Mouse (Mus musculus) lung, postnatal 0 days (tissue): Measurements from ENCODE around the gene Cbl. TPM values are rescaled to one million over a fixed set of nuclear protein-coding genes. Genes with fewer than 3 reads are reported as not detected.
A peak's percentile ranks its signal among the peaks of the same experiment; 100 is the strongest.

ENCODE experiments used
- ATAC-seq: fragments of 200-750 bp; cut with Nextera tagmentation; 2 replicates; pipeline ENCODE4 v1.8.0; 2017; ENCODE audit warnings: moderate library complexity
- DNase-seq: peaks from one replicate; pipeline ENCODE4 v3.0.0-alpha.2; 2016; ENCODE audit warnings: low spot score
- H3K27ac ChIP-seq: fragments of 300-500 bp; sonication (generic); 2 replicates; pipeline ENCODE4 v1.5.1; 2014; ENCODE audit warnings: antibody characterized with exemption, mild to moderate bottlenecking, low read length, mixed read lengths
- H3K27me3 ChIP-seq: fragments of 300-500 bp; sonication (generic); replicated peaks from 2 replicates; pipeline ENCODE4 v1.6.1; 2014; ENCODE audit warnings: low read length, mixed read lengths; ENCODE audit not compliant: insufficient read depth
- H3K36me3 ChIP-seq: fragments of 300-500 bp; sonication (generic); 2 replicates; pipeline ENCODE4 v1.6.1; 2014; ENCODE audit warnings: low read length, mixed read lengths; ENCODE audit not compliant: insufficient read depth
- H3K4me1 ChIP-seq: fragments of 300-500 bp; sonication (generic); 2 replicates; pipeline ENCODE4 v1.6.1; 2014; ENCODE audit warnings: antibody characterized with exemption, low read depth, low read length, mixed read lengths; ENCODE audit not compliant: insufficient read depth
- H3K4me2 ChIP-seq: fragments of 300-500 bp; sonication (generic); replicated peaks from 2 replicates; pipeline ENCODE4 v1.6.1; 2014; ENCODE audit warnings: low read depth, mild to moderate bottlenecking, low read length, moderate library complexity, mixed read lengths
- H3K4me3 ChIP-seq: fragments of 300-500 bp; sonication (generic); 2 replicates; pipeline ENCODE4 v1.5.1; 2014; ENCODE audit warnings: low read depth, low read length
- H3K9ac ChIP-seq: fragments of 300-500 bp; sonication (generic); replicated peaks from 2 replicates; pipeline ENCODE4 v1.6.1; 2014; ENCODE audit warnings: low read depth, mild to moderate bottlenecking
- H3K9me3 ChIP-seq: fragments of 300-500 bp; sonication (generic); 2 replicates; pipeline ENCODE4 v1.6.1; 2016; ENCODE audit warnings: low read length, mixed read lengths
- CTCF ChIP-seq: IDR thresholded peaks from 2 replicates; pipeline ENCODE4 v1.5.1; 2016; ENCODE audit warnings: antibody characterized with exemption, mild to moderate bottlenecking
- EP300 ChIP-seq: IDR thresholded peaks from 2 replicates; pipeline ENCODE4 v1.6.1; 2016; ENCODE audit warnings: antibody characterized with exemption, mild to moderate bottlenecking, control low read depth
- WGBS: fragments of 180-500 bp; shearing (Covaris S2); extraction: QIAGEN DNeasy Blood & Tissue Kit; methylation state at CpG from one replicate; pipeline ENCODE4 v1.1.7; 2014; 5-methylcytosine and 5-hydroxymethylcytosine counted together
- polyA plus RNA-seq: library from polyadenylated mRNA; unstranded; fragments of >200 nt; fragmentation: Nextera tagmentation; extraction: Ambion mirVana; gene quantifications from 2 replicates; pipeline ENCODE4 v1.2.1, GENCODE M21; 2015

Gene Cbl
- polyA plus RNA-seq = 6.8 and 9.3 TPM in 2 replicates

DNA sequence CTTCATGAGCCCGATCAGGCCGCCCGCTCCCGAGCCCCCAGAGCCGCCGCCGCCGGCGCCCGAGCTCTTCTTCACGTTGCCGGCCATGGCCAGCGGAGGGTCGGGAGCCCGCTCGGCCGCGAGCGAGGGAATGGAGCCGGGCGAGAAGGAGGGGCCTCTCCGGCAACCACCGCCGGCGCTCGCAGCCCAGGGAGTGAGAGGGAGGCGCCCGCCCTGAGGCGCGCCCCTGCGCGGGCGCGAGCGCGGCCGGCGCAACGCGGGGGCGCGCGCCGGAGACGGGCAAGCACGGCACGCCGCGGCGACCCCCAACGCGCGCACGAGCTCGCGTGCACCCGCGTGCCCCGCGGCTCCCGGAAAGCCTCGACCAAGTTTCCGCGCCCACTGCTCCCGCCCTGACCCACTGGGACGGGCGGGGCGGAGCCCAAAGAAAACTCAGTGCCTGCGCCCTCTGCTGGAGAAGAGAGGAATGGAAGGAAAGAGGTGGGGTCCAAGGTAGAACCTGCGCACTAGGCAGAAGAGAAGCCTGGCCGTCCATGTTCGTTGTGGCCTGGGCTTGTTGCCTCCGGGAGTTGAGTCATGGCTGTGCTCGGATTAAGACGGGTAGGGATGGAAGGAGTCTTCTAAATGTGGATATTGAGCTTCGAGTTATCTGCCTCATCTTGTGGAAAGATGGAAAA lies at the start of gene Cbl:
Gene Cbl (minus strand): TSS at position 248 of the 677 bp plus-strand sequence.
- H3K9ac ChIP-seq = peak within 1 kb of the TSS; percentile 85
- peak; percentile 96 for ATAC-seq
- peak within 1 kb of the TSS; percentile 73 for H3K4me2 ChIP-seq
- H3K27ac ChIP-seq = peak within 1 kb of the TSS; percentile 90
- 2% methylated on average over 54 of the region's 76 CpGs for WGBS
- H3K4me3 ChIP-seq = peak within 1 kb of the TSS; percentile 94
- peak; percentile 98 for DNase-seq
- TF ChIP-seq CTCF (peak; percentile 98), EP300 (0 out of 2 replicates have a peak, but pooled peaks have one; percentile 13)
- H3K27me3 ChIP-seq = no peaks in the 10 kb centered on the region
- H3K9me3 ChIP-seq = no peaks in the 10 kb centered on the region
- H3K4me1 ChIP-seq = 0 out of 2 replicates have a peak, but pooled peaks cover 6% of the 10 kb centered on the region
- H3K36me3 ChIP-seq = no peaks in the 10 kb centered on the region

DNA sequence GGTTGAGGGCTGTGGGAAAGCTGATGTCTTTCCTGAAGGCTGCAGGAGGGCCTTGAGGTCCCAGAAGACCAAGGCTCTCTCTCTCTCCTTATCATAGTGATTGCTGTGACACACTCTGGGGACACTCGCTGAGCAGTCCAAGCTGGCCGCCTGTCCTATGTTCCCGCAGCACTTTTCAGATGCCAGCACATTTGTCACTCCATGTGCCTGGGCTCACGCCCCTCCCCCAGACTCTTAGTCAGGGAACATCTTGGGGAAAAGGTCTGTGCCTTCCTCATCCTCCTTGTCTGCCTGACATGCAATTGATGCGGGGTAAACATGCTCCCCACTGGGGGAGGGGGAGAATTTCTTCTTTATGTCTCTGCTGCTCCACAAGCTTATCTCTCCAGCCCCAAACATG lies 49.3 kb upstream of the Cbl start:
- no peaks in the 10 kb centered on the region for H3K36me3 ChIP-seq
- H3K4me1 ChIP-seq = peaks cover 11% of the 10 kb centered on the region; the same call in 1 of the 2 replicates
- no peaks in the 10 kb centered on the region for H3K9me3 ChIP-seq
- ATAC-seq (no peak), DNase-seq (no peak)
- peaks cover 12% of the 10 kb centered on the region for H3K27me3 ChIP-seq
- H3K9ac ChIP-seq = no peak overlapping the region
- H3K4me3 ChIP-seq = no peak overlapping the region
- no peak for TF ChIP-seq CTCF
- TF ChIP-seq EP300 = no peak
- 52% methylated on average over 5 of the region's 5 CpGs for WGBS
- no peak overlapping the region for H3K27ac ChIP-seq
- H3K4me2 ChIP-seq = no peak overlapping the region

DNA sequence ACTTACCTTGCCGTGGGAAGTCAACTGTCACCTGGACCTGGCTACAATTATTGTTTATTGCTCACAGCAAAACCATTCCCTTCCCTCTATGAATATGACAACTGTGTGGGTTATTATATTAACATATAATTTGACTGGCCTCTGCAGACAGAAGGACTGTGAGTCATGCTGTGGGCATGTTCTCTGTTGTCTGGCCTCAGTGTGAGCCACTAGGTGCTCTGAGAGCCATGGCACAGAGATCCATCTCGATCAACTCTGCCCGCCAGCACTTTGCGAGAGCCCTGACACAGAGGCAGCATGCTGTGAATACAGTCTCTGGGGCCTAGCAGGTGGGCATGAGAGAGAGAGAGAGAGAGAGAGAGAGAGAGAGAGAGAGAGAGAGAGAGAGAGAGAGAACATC lies 36.1 kb upstream of the Cbl start:
- Histone ChIP-seq H3K4me1 (peaks cover 7% of the 10 kb centered on the region; the same call in 1 of the 2 replicates), H3K9me3 (no peaks in the 10 kb centered on the region), H3K36me3 (no peaks in the 10 kb centered on the region), H3K4me2 (no peak overlapping the region), H3K4me3 (no peak overlapping the region), H3K27me3 (no peaks in the 10 kb centered on the region), H3K9ac (no peak overlapping the region), H3K27ac (no peak overlapping the region)
- DNase-seq (no peak), ATAC-seq (no peak)
- no peak for TF ChIP-seq CTCF
- TF ChIP-seq EP300 = no peak
- WGBS = 85% methylated on average over 4 of the region's 4 CpGs

DNA sequence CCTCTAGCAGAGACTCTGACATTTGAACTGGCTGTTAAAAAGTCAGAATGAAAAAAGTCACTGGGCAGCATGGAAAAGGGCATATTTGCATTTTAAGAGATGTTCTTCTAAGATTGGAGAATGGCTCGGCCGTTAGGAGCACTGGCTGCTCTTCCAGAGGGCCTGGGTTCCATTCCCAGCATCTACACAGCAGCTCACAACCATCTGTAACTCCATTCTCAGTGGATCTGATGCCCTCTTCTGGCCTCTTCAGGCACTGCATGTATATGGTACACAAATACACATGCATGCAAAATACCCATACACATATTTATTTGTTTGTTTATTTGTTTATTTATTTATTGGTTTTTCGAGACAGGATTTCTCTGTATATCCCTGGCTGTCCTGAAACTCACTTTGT lies 35.2 kb upstream of the Cbl start:
- Histone ChIP-seq H3K4me1 (peaks cover 7% of the 10 kb centered on the region; the same call in 1 of the 2 replicates), H3K9me3 (no peaks in the 10 kb centered on the region), H3K27ac (no peak overlapping the region), H3K36me3 (no peaks in the 10 kb centered on the region), H3K4me3 (no peak overlapping the region), H3K9ac (no peak overlapping the region), H3K27me3 (no peaks in the 10 kb centered on the region), H3K4me2 (no peak overlapping the region)
- TF ChIP-seq EP300 = no peak
- TF ChIP-seq CTCF = peak; percentile 71
- 71% methylated on average over 3 of the region's 3 CpGs for WGBS
- DNase-seq (no peak), ATAC-seq (no peak)

DNA sequence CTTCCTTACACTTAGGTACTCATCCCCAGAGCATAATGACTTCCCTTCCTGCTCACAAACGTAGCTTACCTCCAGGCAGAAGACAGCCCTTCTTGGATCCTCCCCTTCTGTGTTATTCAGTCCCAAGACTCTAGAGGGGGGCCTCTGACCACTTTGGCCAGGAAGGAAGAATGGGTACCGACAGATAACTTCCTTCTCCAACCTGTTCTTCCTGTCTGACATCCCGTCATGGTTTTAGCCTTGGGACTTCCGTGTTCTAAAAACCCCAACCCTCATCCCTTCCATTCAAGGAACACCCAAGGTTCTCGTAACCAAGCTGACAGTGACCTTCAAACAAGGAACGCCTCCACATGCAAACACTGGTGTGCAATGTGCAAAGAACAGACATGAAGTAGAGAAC lies 34.6 kb upstream of the Cbl start, which contains the start of gene Nlrx1:
Gene Nlrx1 (minus strand): TSS at position 168 of the 400 bp plus-strand sequence.
- no peaks in the 10 kb centered on the region for H3K36me3 ChIP-seq
- peaks cover 7% of the 10 kb centered on the region; the same call in 1 of the 2 replicates for H3K4me1 ChIP-seq
- 49% methylated on average over 6 of the region's 6 CpGs for WGBS
- peak within 1 kb of the TSS; percentile 86 for H3K4me2 ChIP-seq
- H3K9me3 ChIP-seq = no peaks in the 10 kb centered on the region
- peak within 1 kb of the TSS; percentile 95 for H3K9ac ChIP-seq
- ATAC-seq = peak; percentile 43
- H3K27ac ChIP-seq = peak within 1 kb of the TSS; percentile 92
- no peaks in the 10 kb centered on the region for H3K27me3 ChIP-seq
- DNase-seq = peak; percentile 63
- TF ChIP-seq EP300 (no peak), CTCF (no peak)
- H3K4me3 ChIP-seq = peak within 1 kb of the TSS; percentile 56

DNA sequence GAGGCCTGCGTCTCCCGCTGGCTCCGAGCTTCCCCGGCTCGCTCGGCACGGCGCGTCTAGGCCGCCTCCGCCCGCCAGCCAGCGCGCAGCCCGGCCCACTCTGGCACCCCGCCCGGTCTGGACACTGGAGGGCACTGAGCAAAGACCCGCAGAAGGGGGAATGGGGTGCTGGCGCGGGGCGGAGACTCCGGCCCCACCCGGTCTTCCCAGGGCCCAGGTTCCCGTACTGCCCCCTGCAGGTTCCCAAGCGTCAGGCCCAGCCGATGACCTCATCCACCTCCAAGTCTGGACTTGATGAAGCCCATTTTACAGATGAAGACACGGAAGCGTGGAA lies 34.1 kb upstream of the Cbl start:
- Histone ChIP-seq H3K27me3 (no peaks in the 10 kb centered on the region), H3K36me3 (no peaks in the 10 kb centered on the region), H3K9ac (peak overlapping the region; percentile 95), H3K4me3 (peak overlapping the region; percentile 56), H3K27ac (peak overlapping the region; percentile 92), H3K9me3 (no peaks in the 10 kb centered on the region), H3K4me2 (peak overlapping the region; percentile 86), H3K4me1 (peaks cover 7% of the 10 kb centered on the region; the same call in 1 of the 2 replicates)
- WGBS = 8% methylated on average over 24 of the region's 28 CpGs
- ATAC-seq = peak; percentile 97
- peak; percentile 94 for DNase-seq
- TF ChIP-seq CTCF (peak; percentile 76), EP300 (no peak)
